8 mouse cellular contexts compared by ENCODE assay signal in genomic region chr9:59539441-59540137, GRCm38 (mm10). TPM values are rescaled to one million over a fixed set of nuclear protein-coding genes. Genes with fewer than 3 reads are reported as not detected.
DNase-seq lines count a peak whose midpoint lies in the region; ATAC-seq and TF ChIP-seq lines count a peak whose summit lies in the region.

Gene Hexa (plus strand): TSS chr9:59539540.
Gene Tmem202 (minus strand): TSS chr9:59539847.

- peaks cover 7% of the 10 kb centered on the region for H3K4me1 ChIP-seq in cortical plate, adult 2 months (ENCODE audit: control insufficient read depth, insufficient read depth, low read length)

- H3K4me3 ChIP-seq in cortical plate, adult 2 months (ENCODE audit: insufficient read depth, low read length): peak within 1 kb of the TSS; percentile 59

- intact Hi-C loops in gastrocnemius, postnatal 14 days (cut with DNase I; ENCODE audit: low total_unique reads): no loop called here
- intact Hi-C loops in left cerebral cortex, postnatal 25 days (cut with DNase I): loop anchor here (5.0 kb wide), 1 partner anchor 52 kb away; the partner anchor contains the start of gene Arih1

- ATAC-seq in inflammation-experienced regulatory T-cells, adult 6 months: peak; percentile 81

- TF ChIP-seq POLR2A in cortical plate, adult 2 months (IDR thresholded peaks at IDR 0.05; ENCODE audit: extremely low read depth, insufficient read depth, low read length): peak; percentile 70

- peak; percentile 90 to 96 for DNase-seq in adrenal gland, adult (ENCODE audit: inconsistent age in 2 of 2, low spot score in 1 of 2)
- peak; percentile 83 for DNase-seq in gastrocnemius, postnatal 14 days
- DNase-seq in left cerebral cortex, postnatal 25 days (ENCODE audit: low spot score in 2 of 2): peak; percentile 81 to 83
- DNase-seq in mesoderm, embryonic 11.5 days (ENCODE audit: low read depth, low spot score): peak; percentile 91
- DNase-seq in right cerebral cortex, postnatal 36 days (ENCODE audit: low spot score in 2 of 2): peak; percentile 72 to 76
- peak; percentile 79 to 88 for DNase-seq in urinary bladder, postnatal 4 days (ENCODE audit: low spot score in 2 of 2)

- no peak for TF ChIP-seq CTCF in cortical plate, adult 2 months (IDR thresholded peaks at IDR 0.05; ENCODE audit: extremely low read depth, insufficient read depth, low read length)

- H3K27ac ChIP-seq in cortical plate, adult 2 months (ENCODE audit: insufficient read depth, low read length): peak within 1 kb of the TSS; percentile 89

RNA-seq across cellular contexts. Expression of gene Hexa, which starts in this region (rescaled TPM):
- polyA plus RNA-seq in cortical plate, adult 2 months (2012; rRNA removed): 56.1 and 59.4 TPM in 2 replicates
- total RNA-seq in gastrocnemius, postnatal 14 days (2021): 10 to 100 TPM; 21.2 to 22.4 TPM
- polyA plus RNA-seq in inflammation-experienced regulatory T-cells, adult 6 months (2017; shearing (Covaris generic)): 10 to 100 TPM; 15.6 to 38.7 (median 37.6) TPM
- total RNA-seq in left cerebral cortex, postnatal 25 days (2021): 10 to 100 TPM; 49.4 to 49.5 TPM

RNA-seq across cellular contexts. Expression of gene Tmem202, which starts in this region (rescaled TPM):
- polyA plus RNA-seq in cortical plate, adult 2 months (2012; rRNA removed): 2.8 TPM in 2 replicates
- total RNA-seq in gastrocnemius, postnatal 14 days (2021): under 1 TPM; 0.42 to 0.43 TPM
- polyA plus RNA-seq in inflammation-experienced regulatory T-cells, adult 6 months (2017; shearing (Covaris generic)): not detected
- total RNA-seq in left cerebral cortex, postnatal 25 days (2021): 1 to 10 TPM; 3.9 to 4.4 TPM

Comparison
In these comparisons a context has a peak if more than half of its experiments do, and no peak if none do; other contexts are left out.
1. Peak in every context shown above with its lines: DNase-seq, ATAC-seq, H3K4me3 ChIP-seq and H3K27ac ChIP-seq.